Mouse (Mus musculus) mouse embryonic stem cell (cell line): ENCODE measurements around the gene Cfap52.

Experiments
- in situ Hi-C, 2 experiments: fragments of 300-500 bp; cut with MboI; formaldehyde crosslinking; loops; 1 replicate in 1 of 2; 3 replicates in 1 of 2; pipeline ENCODE4 v1.14.3; 2019 to 2020; ENCODE audit warnings: low sequenced_read_pairs in 2 of 2, low pct_unique_long_range_greater_than_20kb in 1 of 2, mixed read lengths in 1 of 2; ENCODE audit not compliant: unreplicated experiment in 1 of 2

Gene Cfap52

DNA sequence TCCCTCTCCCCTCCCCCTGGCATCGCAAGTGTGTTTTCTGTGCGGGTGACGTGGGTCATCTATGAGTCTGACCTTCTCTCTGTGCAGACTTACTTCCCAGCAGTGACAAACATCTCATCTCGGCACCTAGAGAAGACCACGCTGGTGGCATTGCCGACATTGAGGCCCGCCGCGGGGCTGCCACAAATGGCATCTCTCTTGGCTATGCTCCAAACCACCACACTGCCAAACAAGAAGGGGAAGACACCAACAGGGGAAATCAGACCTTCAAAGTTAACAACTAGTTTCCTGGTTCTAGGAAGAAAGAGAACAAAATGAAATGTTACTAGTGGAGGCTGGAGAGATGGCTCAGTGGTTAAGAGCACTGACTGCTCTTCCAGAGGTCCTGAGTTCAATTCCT is 16.0 kb downstream of the Cfap52 start:
- in situ Hi-C loops, result no loop called here

DNA sequence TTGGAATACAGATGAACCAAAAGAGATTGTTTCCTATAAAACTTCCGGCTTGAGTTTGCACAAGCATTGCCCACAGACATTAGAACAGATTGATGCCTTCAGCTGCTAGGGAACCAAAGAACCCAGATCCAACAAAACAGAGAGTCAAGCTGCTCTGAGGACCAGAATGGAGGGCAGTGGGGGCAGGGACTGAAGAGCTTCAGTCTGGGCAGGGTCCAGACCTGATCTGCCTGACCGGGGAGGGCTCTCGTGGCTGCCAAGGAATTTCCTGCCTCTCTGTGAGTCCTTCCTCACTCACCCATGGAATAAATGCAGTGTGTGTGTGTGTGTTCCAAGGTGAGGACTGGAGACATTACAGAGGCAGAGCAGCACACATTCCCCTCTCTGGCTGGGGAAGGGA is 17.2 kb downstream of the Cfap52 start:
- in situ Hi-C loops, result no loop called here

DNA sequence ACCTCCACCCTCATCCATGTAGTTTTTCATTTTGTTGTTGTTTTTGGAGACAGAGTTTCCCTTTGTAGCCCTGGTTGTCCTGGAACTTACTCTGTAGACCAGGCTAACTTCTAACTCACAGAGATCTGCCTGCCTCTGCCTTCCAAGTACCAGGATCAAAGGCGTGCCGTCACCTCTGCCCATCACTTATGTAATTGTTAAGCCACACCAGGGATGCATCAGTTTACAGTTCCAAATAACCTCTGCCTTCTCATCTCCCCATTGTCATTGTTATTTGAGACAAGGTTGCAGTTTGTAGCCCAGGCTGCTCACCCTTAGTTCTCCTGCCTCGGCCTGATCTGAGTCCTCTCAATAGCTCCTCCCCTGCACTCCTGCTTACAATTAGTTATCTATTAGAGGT is 33.3 kb downstream of the Cfap52 start:
- in situ Hi-C loops, result loop anchor here in 1 of 2 experiments (5.0 kb wide), 1 partner anchor 110 kb away; no protein-coding TSS in a partner anchor

DNA sequence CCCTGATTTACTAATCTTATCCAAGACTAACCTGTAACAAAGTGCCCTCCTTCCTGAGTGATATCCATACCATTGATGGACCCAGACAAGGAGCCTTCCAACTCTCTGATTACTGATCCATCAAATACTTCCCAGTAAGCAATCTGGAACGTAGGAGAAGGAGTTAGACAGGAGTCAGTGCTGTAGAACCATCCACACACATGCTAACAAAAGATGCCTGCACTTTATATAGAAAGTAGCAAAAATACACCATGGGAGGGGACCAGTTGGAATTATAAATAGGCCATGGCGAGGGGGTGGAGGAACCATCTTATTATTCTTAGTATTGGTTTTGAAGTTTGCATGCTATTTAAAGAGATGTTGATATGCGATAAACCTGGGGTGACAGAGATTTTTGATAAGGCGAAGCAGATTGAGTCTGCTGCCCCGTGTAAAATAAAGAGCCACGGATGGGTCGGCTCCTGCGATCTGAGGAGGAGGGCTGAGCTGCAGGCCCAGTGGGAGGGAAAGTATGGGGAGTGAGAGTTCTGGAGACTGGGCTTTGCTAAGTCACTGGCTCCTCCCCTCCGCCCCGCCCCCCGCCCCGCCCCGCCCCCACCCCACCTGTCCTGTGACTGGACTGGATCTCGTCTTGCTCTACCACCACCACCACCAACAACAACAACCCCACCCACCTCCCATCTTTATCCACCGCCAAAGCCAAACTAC is 38.9 kb downstream of the Cfap52 start:
- in situ Hi-C loops, result no loop called here

DNA sequence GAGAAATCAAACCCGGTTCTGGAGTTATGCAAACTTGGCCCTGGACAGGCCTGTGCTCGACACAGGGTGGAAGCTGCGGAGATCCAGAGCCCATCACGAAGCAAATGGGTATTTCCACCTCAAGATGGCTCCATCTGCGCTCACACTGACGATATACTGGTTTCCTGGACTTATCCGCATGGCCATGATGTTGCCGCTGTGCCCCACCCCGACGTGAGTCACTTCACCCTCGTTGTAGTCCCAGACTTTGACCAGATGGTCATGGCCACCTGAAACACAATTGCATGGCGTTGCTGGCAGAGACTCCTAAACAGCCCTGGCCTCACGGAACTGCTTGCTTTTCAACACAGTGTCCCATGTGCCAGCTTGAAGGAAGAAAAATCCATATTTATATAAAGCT is 40.5 kb downstream of the Cfap52 start:
- in situ Hi-C loops, result no loop called here

DNA sequence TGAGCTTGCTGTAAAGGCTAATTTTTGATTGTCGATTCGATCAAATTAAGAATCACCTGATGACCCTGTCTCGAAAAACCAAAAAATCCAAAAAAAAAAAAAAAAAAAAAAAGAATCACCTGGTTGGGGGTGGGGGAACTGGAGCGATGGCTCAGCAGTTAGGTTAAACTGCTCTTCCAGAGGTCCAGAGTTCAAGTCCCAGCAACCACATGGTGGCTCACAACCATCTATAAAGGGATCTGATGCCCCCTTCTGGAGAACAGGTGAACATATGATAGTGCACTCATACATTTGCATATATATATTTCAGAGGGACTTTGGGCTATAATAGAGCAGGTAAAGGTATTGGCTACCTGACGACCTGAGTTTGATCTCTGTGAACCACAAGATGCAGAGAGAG is 41.7 kb downstream of the Cfap52 start:
- in situ Hi-C loops, result no loop called here

DNA sequence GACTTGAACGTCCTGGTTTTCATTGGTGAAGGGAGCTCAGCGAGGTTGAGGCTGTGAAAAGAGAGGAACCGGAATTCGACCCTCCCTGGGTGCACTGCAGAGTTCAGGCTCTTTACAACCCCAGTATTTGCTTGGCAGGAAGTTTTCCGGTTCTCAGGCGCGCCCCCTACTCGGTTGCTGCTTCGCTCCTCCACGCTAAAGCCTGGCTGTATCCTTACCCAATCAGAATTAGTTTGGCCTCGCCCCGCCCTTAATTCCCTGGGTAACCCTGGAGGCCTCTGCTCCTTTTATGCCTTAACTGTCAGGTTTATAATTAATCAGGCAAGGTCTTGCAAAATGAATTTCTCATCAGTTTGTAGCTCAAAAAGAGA is 42.7 kb downstream of the Cfap52 start:
- in situ Hi-C loops, result no loop called here

GRCm38 (mm10) chr11:67921827-67922754 is 43.4 kb downstream of the Cfap52 start, which contains the start of gene Usp43:
Usp43 (minus strand) TSS chr11:67922153.
- in situ Hi-C loops, result no loop called here

GRCm38 (mm10) chr11:67921091-67921826 is 44.2 kb downstream of the Cfap52 start:
- in situ Hi-C loops, result no loop called here

- in situ Hi-C loops, result no loop called here
These were observed 45.1 kb downstream of the Cfap52 start for GRCm38 (mm10) chr11:67920226-67920960.

DNA sequence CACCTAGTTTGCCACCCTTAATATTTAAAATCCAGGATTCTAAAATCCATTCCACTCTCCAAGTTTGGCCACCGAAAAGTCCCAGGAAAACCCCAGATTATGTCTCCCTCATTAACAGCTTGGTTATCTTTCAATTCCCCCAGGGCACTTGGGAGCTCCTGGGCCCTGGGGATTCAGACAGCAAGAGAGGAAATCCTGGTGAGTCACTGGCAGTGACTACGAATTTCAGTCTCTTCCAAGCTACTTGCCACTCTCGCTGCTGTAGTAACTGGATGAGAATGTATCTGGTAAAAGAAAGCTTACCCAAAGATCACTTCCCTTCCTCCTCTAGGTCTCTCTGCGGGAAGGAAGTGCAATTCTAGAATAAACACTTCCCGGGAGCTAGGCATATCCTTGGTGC is 45.9 kb downstream of the Cfap52 start:
- in situ Hi-C loops, result no loop called here

DNA sequence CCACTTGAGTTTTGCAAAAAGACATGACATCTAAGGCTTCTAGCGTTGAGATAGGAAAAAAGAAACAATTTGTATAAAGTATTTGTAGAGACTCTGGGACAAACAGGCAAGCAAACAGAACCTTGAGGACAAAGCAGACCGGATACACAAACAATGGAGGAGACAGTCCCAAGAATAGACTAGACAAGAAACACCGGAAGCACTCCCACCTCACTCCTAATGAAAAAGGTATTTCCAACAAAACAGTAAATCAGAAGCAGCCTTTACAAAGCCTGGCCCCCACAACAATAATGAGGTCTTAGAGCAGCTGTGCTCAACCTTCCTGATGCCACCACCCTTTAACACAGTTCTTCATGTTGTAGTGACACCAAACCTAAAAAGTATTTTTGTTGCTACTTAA is 48.3 kb downstream of the Cfap52 start:
- in situ Hi-C loops, result no loop called here

DNA sequence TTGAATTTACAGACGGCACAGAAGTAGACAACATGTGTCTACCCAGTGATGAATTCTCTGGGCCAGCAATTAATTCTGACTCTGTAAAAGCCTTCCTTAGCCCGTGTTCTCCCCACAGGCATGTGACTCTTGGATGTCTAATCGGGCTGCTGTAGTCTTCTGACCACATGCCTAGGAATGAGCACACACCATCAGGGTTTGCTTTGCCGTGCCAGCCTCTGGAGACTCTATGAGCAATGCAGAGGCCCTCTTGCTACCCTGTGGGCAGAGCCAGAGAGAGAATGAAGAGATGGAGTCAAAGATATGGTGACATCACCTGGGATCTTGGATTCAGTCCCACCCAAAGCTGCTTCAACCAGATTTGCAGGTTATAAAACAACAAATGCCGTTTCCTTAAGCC is 54.4 kb downstream of the Cfap52 start:
- in situ Hi-C loops, result no loop called here

- in situ Hi-C loops, result no loop called here
These were observed 61.7 kb downstream of the Cfap52 start for GRCm38 (mm10) chr11:67903756-67904155.

- in situ Hi-C loops, result no loop called here
These were observed 68.3 kb downstream of the Cfap52 start for GRCm38 (mm10) chr11:67897064-67897560.

DNA sequence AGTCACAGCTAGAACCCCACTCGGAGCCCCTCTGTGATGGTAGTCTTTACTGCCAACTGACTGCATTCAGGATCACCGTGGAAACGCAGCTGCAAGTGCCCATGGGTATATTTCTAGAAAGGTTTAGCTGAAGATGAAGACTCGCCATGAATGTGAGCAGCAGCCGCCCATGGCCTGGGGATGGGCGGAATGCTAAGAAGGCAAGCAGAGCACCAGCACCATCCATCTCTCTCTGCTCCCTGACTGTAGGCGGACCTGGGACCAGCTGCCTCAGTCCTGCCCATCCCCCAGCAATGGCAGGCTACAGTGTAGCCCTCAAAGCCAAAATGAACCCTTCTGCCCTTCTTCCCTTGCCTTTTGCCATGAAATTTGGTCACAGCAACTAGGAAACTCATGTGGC is 69.8 kb downstream of the Cfap52 start:
- in situ Hi-C loops, result no loop called here

DNA sequence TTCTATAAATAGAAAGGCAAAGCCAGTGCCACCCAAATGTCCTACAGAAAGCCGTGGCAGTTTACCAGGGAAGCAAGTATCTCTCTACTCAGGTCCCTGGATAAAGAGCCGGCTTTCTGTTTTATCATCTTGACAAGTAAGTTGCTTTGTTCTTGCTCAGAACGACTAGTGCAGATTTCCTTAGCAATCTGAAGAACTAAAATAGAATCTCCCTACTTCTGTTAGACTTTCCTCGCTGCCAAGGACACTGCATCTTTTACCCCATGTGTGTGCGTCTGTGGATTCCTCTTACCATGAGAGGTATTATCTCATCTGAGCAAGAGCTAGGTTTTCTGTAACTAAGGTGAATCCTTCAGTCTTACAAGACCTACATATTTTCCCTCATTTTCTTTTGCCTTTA is 76.9 kb downstream of the Cfap52 start:
- in situ Hi-C loops, result no loop called here

- in situ Hi-C loops, result no loop called here
These were observed 79.5 kb downstream of the Cfap52 start for GRCm38 (mm10) chr11:67885921-67886320.
